Mouse (Mus musculus) lung, postnatal 0 days (tissue): ENCODE measurements around the gene Scn1a. TPM values are rescaled to one million over a fixed set of nuclear protein-coding genes. Genes with fewer than 3 reads are reported as not detected.
A peak's percentile ranks its signal among the peaks of the same experiment; 100 is the strongest.

Source experiments
- ATAC-seq: fragments of 200-750 bp; cut with Nextera tagmentation; 2 replicates; pipeline ENCODE4 v1.8.0; 2017; ENCODE audit warnings: moderate library complexity
- DNase-seq: peaks from one replicate; pipeline ENCODE4 v3.0.0-alpha.2; 2016; ENCODE audit warnings: low spot score
- H3K27ac ChIP-seq: fragments of 300-500 bp; sonication (generic); 2 replicates; pipeline ENCODE4 v1.5.1; 2014; ENCODE audit warnings: antibody characterized with exemption, mild to moderate bottlenecking, low read length, mixed read lengths
- H3K27me3 ChIP-seq: fragments of 300-500 bp; sonication (generic); replicated peaks from 2 replicates; pipeline ENCODE4 v1.6.1; 2014; ENCODE audit warnings: low read length, mixed read lengths; ENCODE audit not compliant: insufficient read depth
- H3K36me3 ChIP-seq: fragments of 300-500 bp; sonication (generic); 2 replicates; pipeline ENCODE4 v1.6.1; 2014; ENCODE audit warnings: low read length, mixed read lengths; ENCODE audit not compliant: insufficient read depth
- H3K4me1 ChIP-seq: fragments of 300-500 bp; sonication (generic); 2 replicates; pipeline ENCODE4 v1.6.1; 2014; ENCODE audit warnings: antibody characterized with exemption, low read depth, low read length, mixed read lengths; ENCODE audit not compliant: insufficient read depth
- H3K4me2 ChIP-seq: fragments of 300-500 bp; sonication (generic); replicated peaks from 2 replicates; pipeline ENCODE4 v1.6.1; 2014; ENCODE audit warnings: low read depth, mild to moderate bottlenecking, low read length, moderate library complexity, mixed read lengths
- H3K4me3 ChIP-seq: fragments of 300-500 bp; sonication (generic); 2 replicates; pipeline ENCODE4 v1.5.1; 2014; ENCODE audit warnings: low read depth, low read length
- H3K9ac ChIP-seq: fragments of 300-500 bp; sonication (generic); replicated peaks from 2 replicates; pipeline ENCODE4 v1.6.1; 2014; ENCODE audit warnings: low read depth, mild to moderate bottlenecking
- H3K9me3 ChIP-seq: fragments of 300-500 bp; sonication (generic); 2 replicates; pipeline ENCODE4 v1.6.1; 2016; ENCODE audit warnings: low read length, mixed read lengths
- CTCF ChIP-seq: IDR thresholded peaks from 2 replicates; pipeline ENCODE4 v1.5.1; 2016; ENCODE audit warnings: antibody characterized with exemption, mild to moderate bottlenecking
- EP300 ChIP-seq: IDR thresholded peaks from 2 replicates; pipeline ENCODE4 v1.6.1; 2016; ENCODE audit warnings: antibody characterized with exemption, mild to moderate bottlenecking, control low read depth
- WGBS: fragments of 180-500 bp; shearing (Covaris S2); extraction: QIAGEN DNeasy Blood & Tissue Kit; methylation state at CpG from one replicate; pipeline ENCODE4 v1.1.7; 2014; 5-methylcytosine and 5-hydroxymethylcytosine counted together
- polyA plus RNA-seq: library from polyadenylated mRNA; unstranded; fragments of >200 nt; fragmentation: Nextera tagmentation; extraction: Ambion mirVana; gene quantifications from 2 replicates; pipeline ENCODE4 v1.2.1, GENCODE M21; 2015

The Scn1a gene
- polyA plus RNA-seq, 1 experiment from 2014 or later: not detected

- Histone ChIP-seq H3K4me1 (no peaks in the 10 kb centered on the region), H3K4me3 (no peak overlapping the region), H3K36me3 (no peaks in the 10 kb centered on the region), H3K9ac (no peak overlapping the region), H3K27me3 (no peaks in the 10 kb centered on the region), H3K27ac (no peak overlapping the region), H3K4me2 (no peak overlapping the region), H3K9me3 (no peaks in the 10 kb centered on the region)
- DNase-seq (no peak), ATAC-seq (no peak)
- 93% methylated on average over 1 of the region's 1 CpGs for WGBS
- TF ChIP-seq EP300 (no peak), CTCF (peak; percentile 28; the same call in 1 of the 2 replicates)
Observed at GRCm38 (mm10) chr2:66462458-66462857, 21.8 kb upstream of the Scn1a start.

- DNase-seq: no peak
- no peaks in the 10 kb centered on the region for H3K27me3 ChIP-seq
Observed at GRCm38 (mm10) chr2:66439764-66440471, 722 bp downstream of the Scn1a start.

DNA sequence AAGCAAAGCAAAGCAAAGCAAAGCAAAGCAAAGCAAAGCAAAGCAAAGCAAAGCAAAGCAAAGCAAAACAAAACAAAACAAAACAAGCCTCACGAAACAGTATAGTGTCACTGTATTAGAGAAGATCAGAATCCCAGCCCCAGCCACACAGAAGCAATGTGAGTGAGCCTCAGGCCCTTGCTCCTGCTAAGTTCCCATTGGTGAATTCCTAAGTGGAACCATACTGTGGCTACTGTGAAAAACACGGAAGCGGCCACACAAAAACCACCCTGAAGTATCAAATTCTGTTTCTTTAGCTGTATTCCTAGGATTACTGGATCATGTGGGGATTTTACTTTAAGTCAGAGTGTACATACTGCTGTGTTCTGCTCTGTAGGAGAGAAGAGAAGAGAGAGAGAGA lies 4.4 kb downstream of the Scn1a start:
- Histone ChIP-seq H3K27ac (no peak overlapping the region), H3K36me3 (no peaks in the 10 kb centered on the region), H3K27me3 (no peaks in the 10 kb centered on the region), H3K4me2 (no peak overlapping the region), H3K4me1 (no peaks in the 10 kb centered on the region), H3K9ac (no peak overlapping the region), H3K4me3 (no peak overlapping the region), H3K9me3 (no peaks in the 10 kb centered on the region)
- TF ChIP-seq CTCF: no peak
- no peak for TF ChIP-seq EP300
- no peak for ATAC-seq
- no peak for DNase-seq
- WGBS: 67% methylated on average over 3 of the region's 3 CpGs

More at GRCm38 (mm10) chr2:66439764-66440471, 722 bp downstream of the Scn1a start:
- ATAC-seq: no peak
- Histone ChIP-seq H3K27ac (no peak overlapping the region), H3K9me3 (no peaks in the 10 kb centered on the region), H3K4me2 (no peak overlapping the region; the same call in 1 of the 2 replicates), H3K4me3 (no peak overlapping the region), H3K9ac (no peak overlapping the region), H3K4me1 (no peaks in the 10 kb centered on the region), H3K36me3 (no peaks in the 10 kb centered on the region)
- WGBS: 8% methylated on average over 21 of the region's 21 CpGs
- TF ChIP-seq CTCF (no peak), EP300 (no peak)

- Histone ChIP-seq H3K36me3 (no peaks in the 10 kb centered on the region), H3K9me3 (no peaks in the 10 kb centered on the region), H3K4me1 (no peaks in the 10 kb centered on the region), H3K4me2 (peak overlapping the region; percentile 62), H3K9ac (no peak overlapping the region), H3K27ac (no peak overlapping the region), H3K4me3 (peak overlapping the region; percentile 30), H3K27me3 (0 out of 2 replicates have a peak, but pooled peaks cover 3% of the 10 kb centered on the region)
- peak; percentile 79 for TF ChIP-seq CTCF
- TF ChIP-seq EP300: no peak
- ATAC-seq: peak; percentile 12; the same call in 1 of the 2 replicates
- DNase-seq: peak; percentile 79
- 2% methylated on average over 14 of the region's 14 CpGs for WGBS
Observed at GRCm38 (mm10) chr2:66409740-66410290, 30.8 kb downstream of the Scn1a start.

DNA sequence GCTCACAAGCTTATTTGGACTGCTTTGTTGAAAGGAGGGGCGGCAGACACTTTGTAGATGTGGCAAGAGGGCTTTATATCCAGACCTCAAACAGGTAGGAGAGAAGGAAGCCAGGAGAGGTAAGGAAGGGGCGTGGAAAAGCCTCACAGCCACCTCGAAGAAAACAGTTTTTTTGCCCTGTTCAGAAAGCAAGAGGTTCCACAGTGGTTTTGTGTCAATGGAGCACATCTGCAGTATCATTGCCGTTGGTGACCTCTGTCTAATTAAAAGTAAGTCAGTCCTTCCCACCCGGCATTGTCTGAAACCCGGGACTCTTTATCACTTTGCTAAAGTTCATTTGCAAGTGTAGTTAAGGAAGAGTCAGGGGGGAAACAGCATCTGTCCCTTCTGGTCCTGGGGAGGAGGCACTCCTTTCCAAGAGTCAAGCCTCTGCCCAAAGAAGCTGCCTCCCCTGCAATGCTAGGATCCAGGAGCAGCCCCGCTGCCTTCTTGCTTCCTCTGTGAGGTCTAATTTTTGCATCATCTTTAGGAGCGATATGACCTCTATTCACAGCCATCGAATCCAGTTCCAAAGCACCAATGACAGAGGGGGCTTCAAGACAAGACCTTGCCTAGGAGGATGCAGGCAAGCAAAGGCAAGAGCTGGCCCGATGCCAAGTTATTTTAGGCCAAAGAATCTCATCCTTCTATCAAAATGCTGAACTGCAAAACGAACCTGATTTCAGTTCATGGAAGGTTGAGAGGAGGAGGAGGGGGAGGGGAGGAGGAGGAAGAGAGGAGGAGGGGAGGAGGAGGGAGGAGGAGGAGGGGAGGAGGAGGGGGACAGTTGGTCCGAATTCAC lies 31.5 kb downstream of the Scn1a start:
- ATAC-seq (no peak), DNase-seq (peak; percentile 13)
- H3K4me2 ChIP-seq: peak overlapping the region; percentile 62
- no peak overlapping the region for H3K4me3 ChIP-seq
- no peak for TF ChIP-seq EP300
- TF ChIP-seq CTCF: no peak
- H3K4me1 ChIP-seq: no peaks in the 10 kb centered on the region
- no peak overlapping the region for H3K9ac ChIP-seq
- 4% methylated on average over 12 of the region's 12 CpGs for WGBS
- no peaks in the 10 kb centered on the region for H3K36me3 ChIP-seq
- 0 out of 2 replicates have a peak, but pooled peaks cover 3% of the 10 kb centered on the region for H3K27me3 ChIP-seq
- no peak overlapping the region for H3K27ac ChIP-seq
- H3K9me3 ChIP-seq: no peaks in the 10 kb centered on the region

DNA sequence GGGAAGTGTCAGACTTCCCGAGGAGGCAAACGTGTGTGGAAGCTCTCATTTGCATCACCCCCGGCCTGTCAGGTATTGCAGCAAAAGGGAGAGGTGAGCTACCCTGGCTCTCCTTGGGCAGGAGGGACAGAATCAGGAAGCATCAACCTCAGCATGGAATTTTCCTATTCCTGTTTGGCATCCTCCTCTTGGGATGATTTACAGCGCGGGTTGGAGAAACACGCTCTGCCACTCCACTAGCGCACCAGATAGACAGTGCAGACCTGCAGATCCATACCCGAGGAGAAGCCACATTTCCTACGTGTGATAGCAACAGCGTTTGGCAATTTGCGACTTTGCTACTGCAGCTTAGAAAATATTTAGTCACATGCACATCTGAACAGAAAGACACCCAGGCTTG lies 32.2 kb downstream of the Scn1a start:
- H3K27ac ChIP-seq: no peak overlapping the region
- DNase-seq (no peak), ATAC-seq (no peak)
- WGBS: 7% methylated on average over 11 of the region's 11 CpGs
- H3K4me1 ChIP-seq: no peaks in the 10 kb centered on the region
- no peaks in the 10 kb centered on the region for H3K36me3 ChIP-seq
- H3K27me3 ChIP-seq: 0 out of 2 replicates have a peak, but pooled peaks cover 3% of the 10 kb centered on the region
- H3K4me3 ChIP-seq: no peak overlapping the region
- no peak for TF ChIP-seq EP300
- TF ChIP-seq CTCF: no peak
- H3K9me3 ChIP-seq: no peaks in the 10 kb centered on the region
- peak overlapping the region; percentile 28 for H3K4me2 ChIP-seq
- no peak overlapping the region for H3K9ac ChIP-seq
